8 mouse cellular contexts compared by ENCODE assay signal in the genomic region with DNA sequence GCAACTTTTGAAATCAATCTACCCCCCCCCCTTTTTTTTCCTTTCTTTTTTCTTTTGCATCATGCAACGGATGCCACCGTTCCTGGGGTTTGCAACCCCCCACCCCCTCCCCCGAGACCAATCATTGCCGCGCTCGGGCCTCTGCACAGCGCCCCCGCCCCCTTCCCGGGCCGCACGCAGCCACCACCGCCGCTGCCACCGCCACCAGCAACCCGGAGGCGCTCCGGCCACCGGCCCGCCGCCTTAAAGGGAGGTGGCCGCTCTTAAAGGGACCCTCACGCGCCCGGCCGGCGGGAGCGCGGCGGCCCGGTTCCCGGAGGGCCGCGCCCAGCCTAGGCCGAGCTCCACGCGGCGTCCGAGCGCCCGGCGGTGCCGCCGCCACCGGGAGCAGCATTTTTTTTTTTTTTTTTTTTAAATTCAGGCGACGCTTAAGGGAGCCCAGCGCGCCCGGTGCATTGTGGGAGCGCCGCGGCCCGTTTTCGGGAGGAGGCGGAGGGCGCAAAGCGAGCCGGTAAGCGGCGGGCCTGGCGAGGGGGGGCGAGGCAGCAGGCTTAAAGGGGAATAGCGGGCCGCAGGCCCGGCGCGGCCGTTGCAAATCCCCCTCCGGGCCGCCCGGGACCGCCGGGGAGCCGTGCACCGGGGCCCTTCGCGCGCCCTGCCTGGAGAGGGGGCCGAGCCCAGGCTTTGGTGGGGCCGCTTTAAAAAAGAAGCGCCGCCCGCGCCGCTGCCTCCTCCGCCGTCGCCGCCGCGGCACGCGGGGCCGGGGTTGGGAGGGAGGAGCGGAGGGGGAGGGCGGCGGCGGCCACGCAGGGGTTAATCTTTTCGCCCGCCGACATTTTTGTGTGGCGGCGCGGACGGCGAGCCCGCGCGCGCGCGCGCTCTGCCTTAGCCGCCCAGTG. TPM values are rescaled to one million over a fixed set of nuclear protein-coding genes. Genes with fewer than 3 reads are reported as not detected.
DNase-seq lines count a peak whose midpoint lies in the region; ATAC-seq and TF ChIP-seq lines count a peak whose summit lies in the region.

A gene (plus strand): TSS at position 215 of the 899 bp plus-strand sequence.

- peak; percentile 28 for DNase-seq in MEL-GATA-1-ER (ENCODE audit: extremely low read depth, low read depth)
- DNase-seq in cerebellum, adult 2 months = peak; percentile 89 to 90
- peak; percentile 76 for DNase-seq in forelimb bud, embryonic 11.5 days (ENCODE audit: low read depth, low spot score)
- peak; percentile 89 for DNase-seq in heart, postnatal 4 days
- DNase-seq in layer of hippocampus, adult 8-10 months (ENCODE audit: low spot score in 2 of 2) = peak; percentile 56 to 74
- DNase-seq in lung, embryonic 14.5 days = peak; percentile 92
- peak; percentile 89 for DNase-seq in testis, postnatal 14 days (ENCODE audit: low spot score)

- peak within 1 kb of the TSS; percentile 98 for H3K9ac ChIP-seq in lung, embryonic 14.5 days

- WGBS in cerebellum, adult 2 months = under 1% methylated on average over 103 of the region's 115 CpGs
- WGBS in lung, embryonic 14.5 days = under 1% methylated on average over 110 of the region's 115 CpGs

- H3K36me3 ChIP-seq in lung, embryonic 14.5 days (ENCODE audit: insufficient read depth) = peaks cover 21% of the 10 kb centered on the region

- H3K27ac ChIP-seq in cerebellum, adult 2 months (ENCODE audit: insufficient read depth, low read length) = peak within 1 kb of the TSS; percentile 99
- peak within 1 kb of the TSS; percentile 99 for H3K27ac ChIP-seq in lung, embryonic 14.5 days (ENCODE audit: low read depth)

- peak within 1 kb of the TSS; percentile 99 for H3K4me3 ChIP-seq in cerebellum, adult 2 months (replicated peaks; ENCODE audit: insufficient read depth, low read depth, low read length)
- H3K4me3 ChIP-seq in lung, embryonic 14.5 days (ENCODE audit: low read depth, low read length) = peak within 1 kb of the TSS; percentile 97

- peak; percentile 69 for ATAC-seq in lung, embryonic 14.5 days (ENCODE audit: insufficient read depth)
- peak; percentile 64 for ATAC-seq in neutrophil, adult 5-6 weeks (ENCODE audit: extremely low read depth, insufficient number of reproducible peaks, low FRiP score, poor library complexity, severe bottlenecking)

- no peaks in the 10 kb centered on the region for H3K27me3 ChIP-seq in cerebellum, adult 2 months (ENCODE audit: control insufficient read depth, insufficient read depth, low read length)
- H3K27me3 ChIP-seq in lung, embryonic 14.5 days (ENCODE audit: insufficient read depth, low read length) = no peaks in the 10 kb centered on the region

- H3K4me1 ChIP-seq in cerebellum, adult 2 months (ENCODE audit: control insufficient read depth, insufficient read depth, low read length) = peaks cover 7% of the 10 kb centered on the region
- H3K4me1 ChIP-seq in lung, embryonic 14.5 days (ENCODE audit: insufficient read depth) = 0 out of 2 replicates have a peak, but pooled peaks cover 4% of the 10 kb centered on the region

- TF ChIP-seq CTCF in cerebellum, adult 2 months (IDR thresholded peaks at IDR 0.05; ENCODE audit: borderline replicate concordance, insufficient read depth, low read depth, low read length) = no peak
- TF ChIP-seq CTCF in lung, embryonic 14.5 days (IDR thresholded peaks at IDR 0.05; ENCODE audit: low read depth) = no peak

- peak within 1 kb of the TSS; percentile 79 for H3K4me2 ChIP-seq in lung, embryonic 14.5 days

- 0 out of 2 replicates have a peak, but pooled peaks have one; percentile 14 for TF ChIP-seq POLR2A in cerebellum, adult 2 months (IDR thresholded peaks at IDR 0.05; ENCODE audit: borderline replicate concordance, insufficient read depth, low read length)

- H3K9me3 ChIP-seq in lung, embryonic 14.5 days (ENCODE audit: low read depth, low read length) = no peaks in the 10 kb centered on the region

RNA-seq across cellular contexts. Expression of the gene that starts here (rescaled TPM):
- polyA plus RNA-seq in cerebellum, adult 2 months (2012; rRNA removed) = 24.9 and 27.2 TPM in 2 replicates
- 10 to 100 TPM; 41.7 to 42.0 TPM for total RNA-seq in heart, postnatal 4 days (2021)
- total RNA-seq in layer of hippocampus, adult 8-10 months (2022) = 10 to 100 TPM; 17.1 to 25.4 (median 22.0) TPM
- polyA plus RNA-seq in lung, embryonic 14.5 days (2014; fragmentation: Nextera tagmentation; extraction: Ambion mirVana) = 128 and 130 TPM in 2 replicates
- total RNA-seq in neutrophil, adult 5-6 weeks (2017) = 11.0 and 17.6 TPM in 2 replicates

Comparison
In these comparisons a context has a peak if more than half of its experiments do, and no peak if none do; other contexts are left out.
1. Peak in every context shown above with its lines: DNase-seq, ATAC-seq, H3K4me3 ChIP-seq and H3K27ac ChIP-seq.
2. DNase-seq: peak in every context shown above with its lines; median percentile 92 in lung, embryonic 14.5 days; 90 in cerebellum, adult 2 months; 89 in heart, postnatal 4 days; 89 in testis, postnatal 14 days; 76 in forelimb bud, embryonic 11.5 days; 65 in layer of hippocampus, adult 8-10 months; 28 in MEL-GATA-1-ER.